Mouse (Mus musculus) kidney, postnatal 36 days (tissue): Measurements from ENCODE around the gene Pcbd2.

ENCODE experiments used
- DNase-seq, 2 experiments: peaks; one replicate each; pipeline ENCODE4 v3.0.0; 2021 to 2022; ENCODE audit warnings: mixed read lengths in 2 of 2

Gene Pcbd2

DNA sequence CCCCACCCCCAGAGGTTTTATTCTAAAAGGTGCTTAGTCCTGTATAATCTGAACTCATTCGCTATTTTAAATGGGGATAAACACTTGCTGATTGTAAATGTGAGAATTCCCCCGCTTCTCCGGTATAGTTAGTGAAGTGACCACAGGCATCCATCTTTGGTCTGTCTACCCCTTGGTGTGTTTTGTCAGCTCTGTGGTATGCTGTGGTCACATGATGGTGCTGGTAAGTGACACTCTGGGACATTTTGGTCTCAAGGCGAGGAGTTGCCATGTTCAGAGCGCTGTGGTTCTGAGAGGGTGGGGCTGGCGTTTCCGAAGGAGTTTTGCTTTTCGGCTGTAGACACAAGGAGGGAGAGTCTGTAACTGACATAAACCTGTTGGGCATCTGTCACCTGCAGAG is 10.7 kb downstream of the Pcbd2 start:
- DNase-seq: no peak

DNA sequence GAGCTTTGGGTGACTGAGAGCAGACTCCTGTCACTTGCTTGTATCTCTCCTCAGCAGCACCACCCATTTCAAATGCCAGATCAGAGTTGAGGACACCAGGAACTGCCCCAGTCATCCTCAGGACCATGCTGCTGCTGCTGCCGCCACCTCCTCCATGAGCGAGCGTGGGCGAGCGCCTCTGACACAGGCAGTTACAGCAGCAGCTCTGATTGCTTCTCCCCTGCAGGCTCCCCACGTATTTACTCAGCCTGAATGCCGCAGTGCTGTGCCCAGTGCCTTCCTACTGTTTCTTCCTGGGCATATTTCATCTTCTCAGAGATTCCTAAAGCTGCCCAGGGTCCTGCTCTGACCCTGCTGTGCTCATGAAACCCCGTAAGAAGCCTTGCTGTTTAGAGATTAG is 15.1 kb downstream of the Pcbd2 start:
- DNase-seq: no peak

DNA sequence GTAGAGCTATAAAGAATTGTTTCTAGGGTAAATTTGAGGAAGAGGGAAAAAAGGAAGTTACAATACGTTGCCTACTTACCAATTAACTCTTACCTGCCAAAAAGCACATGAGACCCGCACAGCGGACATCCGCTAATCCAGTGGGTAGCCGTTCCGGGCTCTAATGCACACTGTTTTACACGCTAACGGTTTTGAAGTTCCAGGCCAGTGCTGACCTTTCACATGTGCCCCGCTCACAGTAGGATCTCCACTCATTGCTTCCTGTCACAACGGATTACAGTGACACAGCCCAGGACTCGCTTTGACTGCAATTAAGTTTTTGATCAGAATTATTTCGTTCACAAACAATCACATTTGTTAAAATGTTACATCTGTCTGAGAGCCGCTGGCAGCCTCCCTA is 27.2 kb downstream of the Pcbd2 start:
- DNase-seq: no peak

DNA sequence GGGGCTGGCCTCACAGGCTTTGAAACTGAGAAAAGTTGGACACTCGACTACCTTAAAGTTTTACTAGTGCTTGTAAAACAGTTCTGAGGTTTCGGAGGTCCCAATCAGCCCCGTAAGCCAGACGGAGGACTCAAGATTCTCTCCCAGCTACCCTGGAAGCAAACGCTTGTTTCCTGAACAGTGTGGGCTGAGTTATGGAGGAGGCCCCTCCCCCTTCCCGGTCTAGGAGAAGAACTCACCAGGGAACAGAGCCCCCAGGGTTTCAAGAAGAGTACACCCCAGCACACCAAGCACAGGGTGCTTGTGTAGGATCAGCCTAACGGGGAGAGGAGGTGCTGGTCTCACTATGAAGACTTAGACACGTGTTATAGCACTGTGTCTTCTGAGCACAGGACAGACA is 29.6 kb downstream of the Pcbd2 start:
- peak in 1 of 2 experiments; percentile 39 for DNase-seq

DNA sequence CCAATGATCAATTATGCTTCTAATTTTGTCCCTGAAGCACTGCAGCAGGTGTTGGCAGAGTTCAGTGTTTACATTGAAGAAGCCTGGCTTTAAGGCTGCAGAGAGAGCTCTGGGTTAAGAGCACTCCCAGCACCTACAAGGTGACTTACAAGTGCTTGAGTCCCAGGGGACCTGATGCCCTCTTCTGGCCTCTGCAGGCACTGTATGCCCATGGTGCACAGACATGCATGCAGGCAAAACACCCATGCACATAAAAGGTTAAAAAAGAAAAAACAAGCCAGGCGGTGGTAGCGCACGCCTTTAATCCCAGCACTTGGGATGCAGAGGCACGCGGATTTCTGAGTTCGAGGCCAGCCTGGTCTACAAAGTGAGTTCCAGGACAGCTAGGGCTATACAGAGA is 30.5 kb downstream of the Pcbd2 start:
- peak in 1 of 2 experiments; percentile 37 for DNase-seq

DNA sequence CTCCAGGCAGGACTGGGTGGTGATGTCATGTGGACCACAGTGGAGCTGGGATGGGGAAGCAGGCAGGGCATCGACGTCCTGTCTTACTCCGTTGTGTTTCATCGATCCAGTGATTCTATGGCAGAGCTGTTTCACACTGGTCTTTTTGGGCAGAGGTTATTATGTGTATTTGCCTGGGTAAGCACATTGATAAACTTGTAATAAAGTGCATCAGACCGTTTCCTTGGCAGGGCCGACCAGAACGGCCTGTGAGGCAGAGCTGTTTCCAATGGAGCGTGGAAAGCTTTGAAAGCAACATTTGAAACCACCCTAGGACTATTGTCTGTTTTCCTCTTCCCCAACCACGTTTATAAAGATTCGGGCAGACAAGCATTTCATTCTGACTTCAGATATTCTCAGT is 33.4 kb downstream of the Pcbd2 start:
- DNase-seq: peak; percentile 43 to 44

DNA sequence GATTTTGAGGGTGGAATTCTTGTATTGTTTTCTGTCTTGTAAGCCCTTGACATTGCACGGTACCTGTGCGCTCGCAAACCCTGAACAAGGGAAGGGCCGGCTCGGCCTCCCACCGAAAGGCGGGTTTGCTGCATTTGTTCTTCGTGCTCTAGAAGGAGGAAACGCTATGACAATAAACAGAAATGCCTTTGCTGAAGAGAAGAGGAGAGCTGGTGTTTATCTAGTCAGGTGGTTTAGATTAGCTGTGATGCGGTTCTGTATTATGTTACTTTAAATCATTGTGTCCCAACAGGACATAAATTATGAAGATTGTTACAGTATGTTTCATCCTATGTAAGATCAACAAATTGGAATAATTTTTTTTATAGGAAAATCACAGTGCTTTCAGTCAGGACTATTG is 34.3 kb downstream of the Pcbd2 start:
- no peak for DNase-seq

DNA sequence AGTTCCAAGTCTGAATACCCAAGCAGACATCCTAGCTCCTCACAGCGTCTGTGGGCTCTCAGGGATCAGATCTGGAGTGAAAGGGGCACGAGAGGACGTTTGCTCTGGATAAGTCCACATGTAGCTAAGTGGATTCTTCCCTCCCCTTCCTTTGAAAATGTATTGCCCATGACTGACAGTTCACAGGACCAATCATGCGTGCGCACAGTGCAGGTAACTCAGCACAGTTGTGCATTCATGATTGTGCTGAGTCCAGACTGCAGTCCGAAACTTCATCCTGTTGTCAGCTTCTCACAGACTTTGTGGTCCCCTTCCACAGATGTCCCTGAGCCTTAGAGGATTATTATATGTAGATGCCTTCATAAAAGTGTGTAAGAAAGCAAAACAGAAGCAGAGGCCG is 47.2 kb downstream of the Pcbd2 start:
- DNase-seq: no peak

DNA sequence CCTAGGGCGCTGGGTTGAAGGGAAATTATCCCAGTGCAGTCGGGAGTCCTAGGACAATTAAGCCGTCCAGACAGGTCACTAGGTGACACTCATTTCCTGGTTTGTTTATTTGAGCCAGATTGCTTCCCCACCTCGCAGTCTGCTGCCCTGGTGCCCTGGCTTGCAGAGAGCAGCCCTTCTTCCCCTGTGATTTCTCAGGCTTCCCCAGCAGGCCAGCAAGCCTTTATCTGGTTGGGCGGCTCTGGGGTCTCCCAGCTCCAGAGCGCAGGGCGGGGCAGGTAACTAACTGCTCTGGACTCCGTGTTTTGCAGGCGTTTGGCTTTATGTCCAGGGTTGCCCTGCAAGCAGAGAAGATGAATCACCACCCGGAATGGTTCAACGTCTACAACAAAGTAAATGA is 47.9 kb downstream of the Pcbd2 start:
- no peak for DNase-seq

DNA sequence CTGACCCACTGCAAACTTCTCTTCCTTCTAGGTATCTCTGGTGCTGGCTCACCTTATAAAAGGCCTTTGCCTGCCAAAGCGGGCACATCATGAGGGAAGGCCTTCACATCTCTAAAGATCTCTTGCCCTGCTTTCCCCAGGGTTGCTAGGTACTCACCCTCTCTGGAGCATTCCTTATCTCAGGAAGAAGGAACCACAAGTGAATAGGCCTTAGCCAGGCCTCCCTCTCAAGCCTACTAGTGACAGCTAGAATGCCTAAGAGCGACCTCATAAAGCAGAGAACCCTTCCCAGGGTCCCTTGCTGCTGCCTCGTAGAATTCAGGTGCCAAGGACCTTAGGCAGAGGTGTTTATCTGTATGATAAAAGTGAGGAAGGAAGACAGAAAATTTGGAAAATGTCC is 57.1 kb downstream of the Pcbd2 start, which contains the start of gene Catsper3:
Gene Catsper3, plus strand, starts transcription at position 301 of the 400 bp plus-strand sequence.
- DNase-seq: no peak

DNA sequence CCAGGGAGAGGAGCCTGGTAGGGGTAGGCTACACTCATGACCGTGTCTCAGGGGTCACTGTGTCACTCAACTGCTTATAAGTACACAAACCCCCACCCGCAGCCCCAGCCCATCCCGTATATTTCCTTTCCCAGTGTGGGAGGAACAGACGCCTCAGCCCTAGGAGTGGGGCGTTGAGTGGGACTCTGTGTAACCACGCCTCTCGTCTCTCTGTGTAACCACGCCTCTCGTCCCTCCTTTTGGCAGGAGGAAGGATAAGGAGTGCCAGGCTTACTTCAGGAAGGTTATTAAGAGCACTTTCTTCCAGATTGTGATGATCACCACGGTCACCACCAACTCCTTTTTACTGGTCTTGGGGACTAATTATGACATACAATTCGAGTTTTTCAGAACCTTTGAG is 59.0 kb downstream of the Pcbd2 start:
- DNase-seq: no peak

DNA sequence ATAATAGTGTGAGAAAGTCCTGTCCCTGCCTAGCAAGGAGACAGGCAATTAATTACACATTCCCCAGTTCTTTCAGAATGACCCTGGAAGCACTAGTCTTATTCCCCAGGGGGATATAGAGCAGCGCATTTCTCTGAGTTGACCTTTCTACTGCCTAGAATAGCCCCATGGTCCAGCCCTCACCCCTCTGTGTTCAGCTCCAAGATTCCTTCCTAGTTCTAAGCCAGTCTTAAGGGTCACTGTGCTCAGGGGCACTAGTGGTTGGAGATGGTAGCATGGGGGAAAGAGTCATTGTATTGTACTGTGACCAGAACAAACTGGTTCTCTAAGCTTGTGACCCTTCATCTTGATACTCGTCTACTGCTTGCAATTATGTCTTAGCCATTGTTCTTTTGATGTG is 74.1 kb downstream of the Pcbd2 start:
- no peak for DNase-seq

DNA sequence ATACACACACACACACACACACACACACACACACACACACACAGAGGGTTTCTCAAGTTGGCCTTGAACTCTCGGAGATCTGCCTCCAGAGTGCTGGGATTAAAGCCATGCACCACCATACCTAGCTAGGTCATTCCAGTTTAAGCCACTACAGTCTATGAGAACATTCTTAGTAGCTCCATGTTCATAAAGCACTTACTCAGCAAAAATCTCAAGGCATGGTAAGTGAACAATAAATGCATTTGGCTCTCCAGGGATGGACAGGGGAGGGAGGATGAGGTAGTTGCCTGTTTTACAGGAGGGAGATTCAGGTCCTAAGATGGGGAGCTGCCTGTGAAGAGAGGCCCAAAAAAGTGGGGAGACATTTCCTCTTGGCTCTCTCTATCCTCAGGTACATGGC is 76.8 kb downstream of the Pcbd2 start:
- DNase-seq: no peak

DNA sequence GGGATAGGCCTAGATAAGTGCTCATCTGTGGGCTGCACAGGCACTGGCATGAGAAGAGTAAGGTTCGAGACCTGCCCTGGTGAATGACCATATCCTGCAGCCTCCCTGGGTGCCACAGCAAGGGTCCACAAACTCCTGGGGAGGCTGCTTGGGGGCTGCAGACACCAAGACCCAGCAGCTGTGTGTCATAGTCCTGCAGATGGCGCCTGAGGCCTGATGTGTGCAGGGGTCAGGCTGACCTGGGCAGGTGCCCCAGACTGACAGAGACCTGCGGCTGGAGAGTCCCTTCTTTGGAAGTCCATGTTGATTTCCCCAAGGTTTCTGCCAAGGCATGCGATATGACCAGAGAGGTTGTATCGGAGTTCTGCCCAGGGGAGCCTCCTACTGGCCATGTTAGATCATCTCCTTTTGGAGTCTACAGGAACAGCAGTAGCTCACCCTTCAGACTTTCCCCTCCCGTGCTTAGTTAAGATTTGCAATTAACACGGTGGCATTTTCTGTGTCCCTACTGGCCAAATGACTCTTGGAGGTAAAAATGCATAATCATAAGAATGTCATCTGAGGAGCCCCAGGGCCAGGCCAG is 82.0 kb downstream of the Pcbd2 start:
- no peak for DNase-seq

DNA sequence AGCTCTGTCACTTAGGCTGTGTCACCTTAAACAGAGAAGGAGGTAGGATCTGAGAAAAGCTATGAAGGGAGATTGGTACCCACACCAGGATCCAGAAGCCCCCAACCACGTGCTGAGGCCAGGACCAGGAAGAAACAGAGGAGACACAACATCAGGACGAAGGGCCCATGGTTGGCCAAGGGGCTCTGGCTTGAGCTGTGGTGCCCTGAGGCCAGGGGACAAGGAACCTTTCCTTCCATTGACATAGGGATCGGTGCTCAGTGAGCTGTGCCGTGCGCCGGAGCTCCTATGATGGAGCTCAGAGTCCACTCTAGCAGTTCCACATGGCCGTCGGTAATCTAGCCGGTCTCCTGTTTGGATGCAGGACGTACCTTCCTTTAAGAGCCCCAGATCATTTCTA is 82.5 kb downstream of the Pcbd2 start:
- no peak for DNase-seq

DNA sequence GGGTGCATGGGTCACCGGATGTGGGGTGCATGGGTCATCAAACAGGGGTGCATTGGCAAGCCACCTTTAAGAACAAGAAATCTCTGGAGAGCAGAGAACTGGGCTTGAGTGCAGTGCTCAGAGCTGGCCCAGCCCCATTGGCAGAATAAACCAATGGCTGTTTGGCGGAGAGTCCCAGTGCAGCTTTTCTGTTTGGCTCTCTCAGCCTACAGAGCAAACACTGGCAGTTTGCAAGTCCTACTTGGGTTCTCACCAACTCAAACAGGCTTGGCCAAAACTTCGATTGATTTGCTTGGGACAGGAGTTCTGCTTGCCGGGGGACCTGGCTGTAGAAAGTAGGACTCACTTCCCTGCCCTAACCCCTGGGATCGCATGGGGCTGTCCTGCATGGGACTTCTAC is 83.8 kb downstream of the Pcbd2 start:
- no peak for DNase-seq

DNA sequence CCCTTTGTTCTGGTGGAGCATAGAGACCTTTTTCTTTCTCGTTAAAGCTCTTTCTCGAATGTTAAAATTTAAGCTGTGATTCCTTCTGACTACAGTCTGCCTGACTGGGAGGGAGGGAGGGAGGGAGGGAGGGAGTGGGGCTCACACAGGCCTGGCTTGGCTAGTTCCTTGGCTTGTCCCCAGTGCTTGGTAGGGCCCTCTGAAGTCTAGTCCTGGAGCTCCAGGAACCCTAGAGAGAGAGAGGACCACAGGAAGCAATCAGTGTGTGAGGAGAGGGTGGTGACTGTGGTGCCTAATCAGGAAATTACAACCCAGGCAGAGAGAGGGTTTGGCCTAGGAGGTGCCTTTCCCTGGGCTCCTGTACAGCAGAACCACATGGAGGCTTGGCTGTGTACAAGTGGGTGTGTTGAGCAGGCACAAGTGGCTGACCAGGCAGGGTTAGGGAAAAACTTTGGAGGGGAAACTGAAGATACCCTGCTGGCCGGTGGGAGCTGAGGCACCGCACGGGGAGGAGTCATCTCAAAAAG is 86.4 kb downstream of the Pcbd2 start:
- DNase-seq: no peak

DNA sequence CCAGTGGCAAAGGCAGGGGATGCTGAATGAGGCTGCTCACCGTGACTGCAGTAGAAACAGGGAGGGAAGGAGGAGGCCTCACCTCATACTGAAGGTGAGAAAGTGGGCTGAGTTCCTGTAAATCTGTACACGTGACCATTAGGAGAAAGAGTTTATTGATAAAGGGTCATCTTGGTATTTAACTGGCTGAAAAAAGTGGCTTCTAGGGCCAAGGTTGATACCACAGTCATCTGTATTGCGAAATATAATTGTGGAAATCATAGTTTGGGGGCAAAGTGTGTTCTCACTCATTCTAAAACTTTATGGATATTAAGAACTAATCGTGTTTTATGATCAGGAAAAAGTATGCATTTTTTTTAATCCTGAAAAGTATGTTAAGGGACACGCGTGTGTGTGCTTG is 87.7 kb downstream of the Pcbd2 start:
- no peak for DNase-seq

DNA sequence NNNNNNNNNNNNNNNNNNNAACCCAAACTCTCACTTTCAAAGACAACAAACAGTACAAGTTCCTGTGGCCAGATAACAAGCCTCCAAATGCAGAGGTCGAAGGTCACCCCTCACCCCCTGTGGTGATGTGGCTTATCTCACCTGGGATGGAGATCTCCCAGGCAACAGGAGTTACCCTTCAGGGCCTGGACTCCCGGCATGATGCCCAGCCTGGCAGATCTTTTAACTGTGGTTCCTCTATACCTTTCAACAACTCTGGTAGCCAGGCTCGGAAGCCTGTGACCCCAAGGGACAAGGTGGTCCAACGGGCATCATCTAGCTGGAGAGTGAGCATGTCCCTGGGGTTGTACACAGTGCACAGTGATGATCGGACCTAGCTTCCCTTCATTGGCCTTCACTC is 95.3 kb downstream of the Pcbd2 start:
- DNase-seq: no peak

DNA sequence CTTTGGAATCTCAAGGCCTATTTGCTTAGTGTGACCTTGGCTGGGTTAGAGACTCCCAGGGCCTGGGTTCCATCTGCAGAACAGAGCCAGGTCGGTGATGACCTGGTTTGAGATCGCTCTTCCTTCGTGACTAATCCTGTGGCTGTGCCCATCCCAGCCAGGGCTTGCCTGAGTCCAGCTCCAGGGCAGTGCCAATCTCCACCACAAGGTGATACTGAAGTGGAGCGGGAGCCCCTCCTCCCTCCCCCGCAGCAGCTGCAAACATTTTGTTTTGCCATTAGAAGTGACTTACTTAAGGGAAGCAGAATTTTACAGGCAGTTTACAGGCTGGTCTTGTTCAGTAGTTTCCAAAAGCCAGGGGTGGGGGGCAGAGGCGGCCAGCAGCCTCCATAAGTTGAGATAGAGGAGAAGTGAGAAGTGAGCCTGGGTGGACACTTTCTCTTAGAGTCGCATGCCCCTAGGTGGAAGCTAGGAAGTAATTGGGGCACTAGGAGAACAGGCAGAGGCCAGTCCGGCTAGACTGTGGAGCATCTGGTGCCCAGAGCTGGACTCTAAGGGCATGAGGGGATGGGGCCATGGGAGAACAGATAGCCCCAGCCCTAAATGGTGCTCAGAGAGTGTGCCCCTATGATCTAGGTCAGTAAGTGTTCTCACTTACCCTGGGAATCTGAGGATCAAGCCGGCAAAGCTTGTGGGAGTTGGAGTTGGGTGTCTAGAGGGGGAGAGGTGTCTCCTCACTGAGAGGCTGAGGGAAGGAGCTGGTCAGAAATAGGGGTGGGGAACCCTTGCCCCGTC is 97.2 kb downstream of the Pcbd2 start:
- DNase-seq: no peak

DNA sequence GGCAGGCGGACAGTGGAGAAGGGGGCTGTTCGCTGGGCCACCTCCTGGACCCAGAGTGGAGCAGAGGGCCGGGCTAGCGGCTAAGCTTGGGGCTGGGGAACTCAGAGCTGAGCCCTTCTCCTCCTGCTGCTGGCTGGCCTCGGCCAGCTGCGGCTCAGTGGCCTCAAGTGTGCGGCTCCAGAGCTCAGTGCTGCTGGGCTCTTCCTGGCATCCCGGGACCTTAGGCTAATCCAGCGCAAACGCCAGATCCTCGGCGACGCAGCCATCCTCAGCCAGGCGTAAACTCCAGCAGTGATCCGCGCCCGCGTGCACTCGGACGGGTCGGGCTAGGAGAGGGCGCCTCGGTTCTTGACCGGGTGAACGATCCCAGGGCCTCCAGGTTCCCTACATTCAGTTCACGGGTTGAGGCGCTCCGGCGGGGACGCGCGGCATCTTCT is 98.1 kb downstream of the Pcbd2 start:
- DNase-seq: peak in 1 of 2 experiments; percentile 35

DNA sequence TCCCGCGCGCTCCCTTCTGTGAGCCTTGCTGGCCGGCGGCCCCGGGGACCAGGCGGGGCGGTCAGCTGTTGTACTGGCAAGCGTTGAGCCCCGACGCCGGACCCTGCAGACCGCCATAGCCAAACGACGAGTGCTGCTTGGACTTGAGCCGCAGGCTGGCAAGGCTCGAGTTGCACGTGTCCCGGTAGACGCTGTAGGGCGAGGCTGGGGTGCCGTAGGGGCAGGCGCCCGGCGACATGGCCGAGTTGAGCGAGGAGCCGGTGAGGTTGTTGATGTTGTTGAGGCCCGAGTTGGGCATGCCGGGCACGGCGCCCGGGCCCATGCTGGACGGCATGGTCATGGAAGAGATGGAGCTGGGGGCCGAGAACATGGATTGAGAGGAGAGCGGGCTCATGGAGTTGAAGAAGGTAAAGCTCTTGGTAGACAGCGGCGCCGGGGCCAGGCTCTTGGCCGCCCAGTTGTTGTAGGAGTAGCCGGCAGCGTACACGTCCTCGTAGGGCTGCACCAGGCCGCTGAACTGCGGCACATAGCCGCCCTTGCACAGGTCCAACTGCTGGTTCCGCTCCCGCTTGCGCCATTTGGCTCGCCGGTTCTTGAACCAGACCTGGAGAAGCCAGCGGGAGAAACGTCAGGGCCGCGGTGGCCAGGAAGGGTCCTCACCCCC is 99.0 kb downstream of the Pcbd2 start:
- peak in 1 of 2 experiments; percentile 26 for DNase-seq
